Mouse (Mus musculus) CH12.LX (cell line): ENCODE data around the gene Cend1. TPM values are rescaled to one million over a fixed set of nuclear protein-coding genes. Genes with fewer than 3 reads are reported as not detected.
A peak's percentile ranks its signal among the peaks of the same experiment; 100 is the strongest.

Experiments
- DNase-seq: peaks from one replicate; pipeline ENCODE4 v3.0.0-alpha.2; 2013; ENCODE audit errors: extremely low read depth
- H3K27ac ChIP-seq: 2 replicates; pipeline ENCODE4 v1.5.1; 2012; ENCODE audit warnings: low read depth, mild to moderate bottlenecking, control low read depth, moderate library complexity; ENCODE audit not compliant: insufficient read depth
- H3K27me3 ChIP-seq: replicated peaks from 2 replicates; pipeline ENCODE3; 2012; ENCODE audit warnings: inconsistent platforms
- H3K36me3 ChIP-seq, 2 experiments: replicated peaks in 1 of 2; 2 replicates each; pipeline versions ENCODE3 to v1.6.1; 2012; ENCODE audit warnings: inconsistent platforms in 1 of 2, low read length in 1 of 2, mild to moderate bottlenecking in 1 of 2, mixed read lengths in 1 of 2, moderate library complexity in 1 of 2; ENCODE audit not compliant: control insufficient read depth in 1 of 2, insufficient read depth in 1 of 2
- H3K4me1 ChIP-seq, 2 experiments: 2 replicates each; pipeline ENCODE4 v1.6.1; 2012; ENCODE audit warnings: inconsistent platforms in 1 of 2, moderate library complexity in 1 of 2; ENCODE audit not compliant: insufficient read depth in 2 of 2, control insufficient read depth in 1 of 2
- H3K4me2 ChIP-seq: 2 replicates; pipeline ENCODE4 v1.6.1; 2012; ENCODE audit warnings: low read depth, mild to moderate bottlenecking, control low read depth; ENCODE audit not compliant: poor library complexity, insufficient read depth, severe bottlenecking
- H3K4me3 ChIP-seq, 3 experiments: fragments of 150-350 bp in 1 of 3; sonication (generic) in 1 of 3; replicated peaks in 1 of 3; 2 replicates each; pipeline versions ENCODE3 to v1.5.1; 2011 to 2012; ENCODE audit warnings: low read depth in 2 of 3, low read length in 2 of 3, mild to moderate bottlenecking in 2 of 3, moderate library complexity in 2 of 3, control low read depth in 1 of 3, improper control_type of control experiment in 1 of 3, inconsistent platforms in 1 of 3, mixed read lengths in 1 of 3; ENCODE audit not compliant: poor library complexity in 1 of 3
- H3K79me2 ChIP-seq: replicated peaks from 2 replicates; pipeline ENCODE4 v1.6.1; 2012; ENCODE audit warnings: mild to moderate bottlenecking, moderate library complexity; ENCODE audit not compliant: control insufficient read depth, poor library complexity, insufficient read depth, severe bottlenecking; ENCODE audit errors: extremely low read depth
- H3K9ac ChIP-seq: 2 replicates; pipeline ENCODE4 v1.6.1; 2012; ENCODE audit warnings: low read depth, mild to moderate bottlenecking, control low read depth, moderate library complexity; ENCODE audit not compliant: insufficient read depth
- H3K9me3 ChIP-seq: replicated peaks from 2 replicates; pipeline ENCODE3; 2012; ENCODE audit warnings: low read length, inconsistent platforms, mixed read lengths
- CHD1 ChIP-seq: IDR thresholded peaks from 2 replicates; pipeline ENCODE4 v1.6.1; 2012; ENCODE audit warnings: low read depth, low read length, improper control_type of control experiment, inconsistent platforms
- CHD2 ChIP-seq: IDR thresholded peaks from 2 replicates; pipeline ENCODE4 v1.6.1; 2011; ENCODE audit warnings: low read length, improper control_type of control experiment
- E2F4 ChIP-seq: IDR thresholded peaks from 2 replicates; pipeline ENCODE4 v1.6.1; 2011; ENCODE audit warnings: low read depth, low read length, improper control_type of control experiment; ENCODE audit not compliant: insufficient replicate concordance
- EP300 ChIP-seq: IDR thresholded peaks from 2 replicates; pipeline ENCODE4 v1.6.1; 2011; ENCODE audit warnings: low read length, improper control_type of control experiment
- ETS1 ChIP-seq: conservative IDR thresholded peaks from 2 replicates; pipeline ENCODE4 v1.6.1; 2012; ENCODE audit warnings: low read depth, mild to moderate bottlenecking, inconsistent platforms, low read length, improper control_type of control experiment, moderate library complexity
- HCFC1 ChIP-seq: IDR thresholded peaks from 2 replicates; pipeline ENCODE4 v1.6.1; 2012; ENCODE audit warnings: low read depth, mild to moderate bottlenecking, inconsistent platforms, low read length, improper control_type of control experiment
- IRF4 ChIP-seq: IDR thresholded peaks from 2 replicates; pipeline ENCODE4 v1.6.1; 2014; ENCODE audit warnings: low read depth, mild to moderate bottlenecking, inconsistent platforms, low read length, improper control_type of control experiment
- JUN ChIP-seq: IDR thresholded peaks from 2 replicates; pipeline ENCODE4 v1.6.1; 2011; ENCODE audit warnings: low read depth, mild to moderate bottlenecking, low read length, improper control_type of control experiment, moderate library complexity; ENCODE audit not compliant: insufficient read depth
- JUND ChIP-seq: conservative IDR thresholded peaks from 2 replicates; pipeline ENCODE4 v1.6.1; 2011; ENCODE audit warnings: low read depth, low read length, improper control_type of control experiment
- MAFK ChIP-seq: IDR thresholded peaks from 2 replicates; pipeline ENCODE4 v1.6.1; 2011; ENCODE audit warnings: low read length, improper control_type of control experiment; ENCODE audit not compliant: insufficient replicate concordance
- MAX ChIP-seq: IDR thresholded peaks from 2 replicates; pipeline ENCODE4 v1.6.1; 2011; ENCODE audit warnings: low read length, improper control_type of control experiment
- NRF1 ChIP-seq: IDR thresholded peaks from 2 replicates; pipeline ENCODE4 v1.6.1; 2014; ENCODE audit warnings: low read depth, mild to moderate bottlenecking, inconsistent platforms, low read length, improper control_type of control experiment, moderate library complexity
- PAX5 ChIP-seq: IDR thresholded peaks from 2 replicates; pipeline ENCODE4 v1.6.1; 2012; ENCODE audit warnings: low read length, inconsistent platforms, mixed read lengths
- POLR2A ChIP-seq: IDR thresholded peaks from 2 replicates; pipeline ENCODE4 v1.6.1; 2011; ENCODE audit warnings: low read depth, mild to moderate bottlenecking, improper control_type of control experiment, low read length
- POLR2AphosphoS2 ChIP-seq: IDR thresholded peaks from 2 replicates; pipeline ENCODE4 v1.6.1; 2011; ENCODE audit warnings: low read depth, low read length, improper control_type of control experiment
- RCOR1 ChIP-seq: conservative IDR thresholded peaks from 2 replicates; pipeline ENCODE4 v1.6.1; 2012; ENCODE audit warnings: low read depth, mild to moderate bottlenecking, inconsistent platforms, low read length, improper control_type of control experiment
- SIN3A ChIP-seq: IDR thresholded peaks from 2 replicates; pipeline ENCODE4 v1.6.1; 2012; ENCODE audit warnings: low read length, improper control_type of control experiment, inconsistent platforms
- TBP ChIP-seq: conservative IDR thresholded peaks from 2 replicates; pipeline ENCODE4 v1.6.1; 2011; ENCODE audit warnings: low read depth, low read length, improper control_type of control experiment
- UBTF ChIP-seq: IDR thresholded peaks from 2 replicates; pipeline ENCODE4 v1.6.1; 2012; ENCODE audit warnings: low read depth, mild to moderate bottlenecking, inconsistent platforms, low read length, improper control_type of control experiment, moderate library complexity
- USF2 ChIP-seq: conservative IDR thresholded peaks from 2 replicates; pipeline ENCODE4 v1.6.1; 2011; ENCODE audit warnings: low read depth, low read length, improper control_type of control experiment
- ZKSCAN1 ChIP-seq: IDR thresholded peaks from 2 replicates; pipeline ENCODE4 v1.6.1; 2012; ENCODE audit warnings: low read depth, inconsistent platforms, low read length, improper control_type of control experiment, borderline replicate concordance
- ZMIZ1 ChIP-seq: IDR thresholded peaks from 2 replicates; pipeline ENCODE4 v1.6.1; 2012; ENCODE audit warnings: low read depth, mild to moderate bottlenecking, inconsistent platforms, low read length, improper control_type of control experiment
- ZNF384 ChIP-seq: IDR thresholded peaks from 2 replicates; pipeline ENCODE4 v1.6.1; 2012; ENCODE audit warnings: low read depth, low read length, improper control_type of control experiment, inconsistent platforms
- dilution Hi-C: fragments of 300-500 bp; cut with MboI; formaldehyde crosslinking; loops from 2 replicates; pipeline ENCODE4 v1.14.3; 2020; ENCODE audit warnings: low sequenced_read_pairs; ENCODE audit not compliant: extremely low pct_unique_long_range_greater_than_20kb, extremely low pct_ligation_motif_present
- in situ Hi-C: fragments of 300-500 bp; cut with MboI; formaldehyde crosslinking; loops from 3 replicates; pipeline ENCODE4 v1.14.3; 2019; ENCODE audit warnings: low sequenced_read_pairs, low pct_ligation_motif_present, low pct_unique_long_range_greater_than_20kb, mixed read lengths
- polyA plus RNA-seq: library from polyadenylated mRNA; unstranded; fragments of >175 nt; gene quantifications from 2 replicates; pipeline ENCODE4 v1.2.1, GENCODE M21; 2012; ENCODE audit warnings: low read depth; ENCODE audit not compliant: insufficient read length
- total RNA-seq, 2 experiments: library from RNA; depleted of rRNA; stranded (reverse); fragments of 300-350 nt in 1 of 2; fragments of >200 nt in 1 of 2; gene quantifications; 2 replicates each; pipeline ENCODE4 v1.2.3; 2012 to 2014

Gene Cend1
- total and polyA plus RNA-seq, 3 experiments: not detected

DNA sequence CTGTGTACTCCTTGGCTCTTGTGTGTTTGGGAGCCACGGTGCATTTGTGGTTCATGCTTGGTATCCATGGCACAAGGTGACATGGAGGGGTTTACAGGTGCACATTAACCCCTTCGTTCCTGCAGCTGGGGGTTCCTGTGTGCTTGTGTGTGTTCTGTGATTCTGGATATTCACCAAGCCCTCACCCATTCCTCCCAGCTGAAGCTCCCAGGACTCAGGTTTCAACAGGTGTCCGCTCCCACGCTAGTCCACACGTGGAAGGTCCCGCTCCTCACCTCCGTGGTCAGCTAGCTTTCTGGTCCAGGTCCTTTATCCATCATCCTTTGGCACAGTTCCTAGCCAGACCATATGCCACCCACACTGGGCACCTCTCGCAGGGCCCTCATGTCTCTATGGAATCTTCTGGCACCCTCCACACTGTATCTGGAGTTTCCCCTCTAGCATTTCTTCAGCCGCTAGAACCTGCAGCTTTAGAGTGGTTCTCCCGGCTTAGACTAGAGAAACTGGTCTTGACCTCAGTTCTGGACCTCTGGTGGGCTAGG lies 37.4 kb upstream of the Cend1 start:
- Histone ChIP-seq H3K4me2 (peak overlapping the region; percentile 44), H3K27me3 (no peaks in the 10 kb centered on the region), H3K9me3 (no peaks in the 10 kb centered on the region), H3K27ac (peak overlapping the region; percentile 29; the same call in 1 of the 2 replicates), H3K36me3 (peaks cover 19 to 28% of the 10 kb centered on the region in 2 experiments), H3K9ac (peak overlapping the region; percentile 66; the same call in 1 of the 2 replicates), H3K79me2 (no peaks in the 10 kb centered on the region), H3K4me3 (peak overlapping the region; percentile 67 to 84 (median 79)), H3K4me1 (peaks cover 26 to 51% of the 10 kb centered on the region in 2 experiments)
- dilution Hi-C loops: no loop called here
- no peak for DNase-seq
- TF ChIP-seq NRF1 (no peak), IRF4 (no peak), SIN3A (no peak), CHD1 (no peak), RCOR1 (no peak)
- in situ Hi-C loops: no loop called here

DNA sequence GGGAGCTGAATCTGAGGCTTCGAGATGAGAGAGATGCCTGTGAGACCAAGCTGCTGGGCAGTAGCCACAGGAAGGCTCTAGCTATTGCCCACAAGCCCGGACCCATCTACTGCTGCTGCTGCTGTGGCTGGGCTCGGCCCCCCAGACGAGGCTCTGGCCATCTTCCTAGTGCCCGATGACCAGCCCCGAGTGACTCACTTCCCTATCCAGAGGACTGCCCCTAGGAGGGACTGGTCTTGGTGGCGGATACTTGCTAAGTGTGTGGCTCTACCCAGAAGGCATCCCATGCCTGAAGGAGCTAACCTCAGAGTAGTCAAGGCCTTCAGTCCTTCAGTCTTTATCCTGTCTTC lies 36.7 kb upstream of the Cend1 start:
- in situ Hi-C loops: no loop called here
- Histone ChIP-seq H3K4me3 (no peak overlapping the region), H3K9ac (no peak overlapping the region), H3K9me3 (no peaks in the 10 kb centered on the region), H3K4me2 (no peak overlapping the region), H3K36me3 (peaks cover 13 to 22% of the 10 kb centered on the region in 2 experiments), H3K4me1 (peaks cover 26 to 51% of the 10 kb centered on the region in 2 experiments), H3K27ac (no peak overlapping the region), H3K79me2 (no peaks in the 10 kb centered on the region), H3K27me3 (no peaks in the 10 kb centered on the region)
- TF ChIP-seq HCFC1 (no peak), TBP (no peak), POLR2AphosphoS2 (no peak), ZMIZ1 (no peak), JUND (no peak), ETS1 (no peak), E2F4 (no peak), UBTF (no peak), MAFK (no peak), ZKSCAN1 (no peak), MAX (no peak), CHD1 (no peak), CHD2 (no peak), JUN (no peak), SIN3A (no peak), USF2 (no peak), EP300 (no peak), PAX5 (no peak), POLR2A (no peak), ZNF384 (no peak)
- dilution Hi-C loops: no loop called here
- no peak for DNase-seq
